Mouse (Mus musculus): ENCODE data around the gene Antxr2.

Antxr2 gene

DNA sequence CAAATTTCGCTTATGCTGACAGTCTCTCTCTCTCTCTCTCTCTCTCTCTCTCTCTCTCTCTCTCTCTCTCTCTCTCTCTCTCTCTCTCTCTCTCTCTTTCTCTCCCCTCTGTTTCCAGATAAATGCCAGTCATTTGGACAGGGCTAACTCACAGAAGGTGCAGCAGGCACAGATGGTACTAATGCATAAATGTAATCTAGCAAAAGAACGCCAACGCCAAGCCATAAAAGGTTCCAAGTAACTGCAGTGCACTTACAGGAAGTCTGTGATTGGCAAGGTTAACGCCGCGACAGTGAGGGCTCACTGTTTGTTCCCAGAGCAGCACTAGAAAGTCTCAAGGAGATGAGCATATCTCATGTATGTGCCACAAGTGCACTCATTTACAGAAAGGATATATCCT lies 123.4 kb downstream of the Antxr2 start:
- no peak for DNase-seq (ENCODE audit: low spot score)

DNA sequence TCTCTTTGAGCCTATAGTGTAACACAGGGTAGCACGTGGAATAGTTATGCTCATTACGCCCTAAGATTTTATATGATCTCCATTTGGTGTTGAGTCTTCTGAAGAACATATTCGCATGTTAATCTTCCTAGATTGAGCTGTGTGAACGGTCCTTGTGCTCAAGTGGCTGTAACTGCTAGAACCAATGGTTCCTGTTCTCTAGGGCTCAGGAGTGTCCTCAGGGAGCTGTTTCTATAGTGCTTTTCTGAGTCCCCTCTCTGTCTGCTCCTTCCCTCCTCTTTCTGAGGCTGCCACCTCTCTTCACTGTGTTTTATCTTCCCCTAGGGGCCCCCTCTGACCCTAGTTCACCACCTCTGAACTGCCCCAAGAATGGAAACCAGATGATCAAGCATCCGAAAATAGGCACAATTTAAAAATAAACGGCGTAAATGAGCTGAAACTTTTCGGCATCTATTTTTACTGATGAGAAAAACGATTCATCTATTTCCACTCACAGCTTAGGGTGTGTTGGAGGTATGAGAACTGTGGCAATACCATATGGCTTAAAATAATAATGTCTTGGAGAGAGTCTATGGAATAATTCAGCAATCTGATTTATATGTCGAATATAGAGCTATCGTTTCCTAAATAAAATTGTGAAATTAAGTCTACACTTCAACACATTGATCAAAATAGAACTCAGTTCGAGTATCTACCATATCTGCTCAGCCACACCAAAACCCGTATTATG lies 124.1 kb downstream of the Antxr2 start:
- no peak for DNase-seq (ENCODE audit: low spot score)

DNA sequence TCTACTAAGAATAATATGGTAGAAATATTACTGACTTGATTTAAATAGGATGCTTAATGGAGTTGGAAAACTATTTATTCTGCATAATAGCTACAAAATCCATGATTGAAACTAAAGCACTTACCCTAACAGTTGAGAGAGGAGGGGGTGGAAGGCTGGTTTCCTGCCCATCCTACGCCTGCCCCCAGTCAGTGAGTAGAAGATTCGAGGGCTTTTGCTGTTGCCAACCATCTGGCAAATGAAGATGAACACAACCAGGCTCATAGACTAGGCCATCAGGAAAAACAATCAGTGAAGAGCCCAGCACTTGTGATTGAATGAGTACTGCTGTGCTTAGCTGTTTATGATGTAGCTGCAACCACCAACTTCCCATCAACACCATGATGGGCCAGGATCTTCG lies 125.0 kb downstream of the Antxr2 start:
- DNase-seq (ENCODE audit: low spot score): no peak

DNA sequence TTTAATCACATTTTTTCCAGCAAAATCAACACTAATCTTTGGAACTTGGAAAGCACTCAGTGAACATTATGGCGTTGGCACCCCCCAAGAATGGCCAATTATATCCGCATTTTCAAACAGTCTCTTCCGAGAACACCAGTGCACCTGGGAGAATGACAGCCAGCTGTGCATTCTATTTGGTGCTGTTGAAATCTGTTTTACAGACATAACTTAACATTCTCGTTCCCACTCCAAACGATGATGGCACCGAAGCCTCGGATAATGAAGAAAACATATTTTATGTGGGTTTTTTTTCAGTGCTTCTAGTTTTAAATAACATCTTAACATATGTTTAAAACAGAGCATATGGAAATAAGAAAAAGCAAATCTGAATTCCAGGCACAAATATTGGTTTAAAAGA lies 129.7 kb downstream of the Antxr2 start:
- DNase-seq (ENCODE audit: low spot score): no peak

DNA sequence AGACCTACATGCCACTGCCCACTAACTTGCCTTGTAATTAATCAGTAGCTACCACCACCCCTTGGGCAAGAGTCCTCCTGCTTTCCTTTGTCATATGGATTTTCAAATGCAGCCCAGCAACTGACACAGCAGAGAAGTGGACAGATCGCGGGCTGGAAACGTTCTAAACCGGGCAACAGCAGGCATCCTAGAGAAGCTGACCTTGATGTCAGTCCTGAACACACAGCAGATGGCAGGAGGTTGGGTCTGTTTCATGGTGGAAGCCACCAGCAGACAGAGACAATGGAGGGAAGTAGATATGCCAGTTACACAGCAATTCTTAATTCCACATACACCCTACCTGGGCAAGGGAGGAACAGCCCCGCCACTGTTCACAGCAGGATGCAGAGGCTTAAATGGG lies 131.5 kb downstream of the Antxr2 start:
- DNase-seq (ENCODE audit: low spot score): no peak

DNA sequence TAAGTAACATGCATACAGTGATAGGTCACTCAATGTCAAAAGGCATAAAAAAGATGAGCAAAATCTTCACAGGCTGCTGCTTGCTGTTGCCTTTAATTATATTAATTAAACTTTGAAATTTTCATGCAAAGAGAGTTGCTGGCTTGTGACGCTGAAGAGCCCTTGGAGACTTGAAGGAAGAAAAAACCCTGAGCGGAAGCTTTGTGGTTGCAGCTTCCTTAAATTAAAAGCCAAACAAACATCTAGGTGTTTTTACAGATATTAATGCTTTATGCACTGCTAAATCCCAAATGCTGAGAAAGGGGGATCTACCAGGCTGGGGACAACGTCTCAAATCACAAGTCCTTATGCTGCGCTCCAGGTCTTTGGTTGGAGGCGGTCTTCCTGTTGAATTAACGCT lies 145.4 kb downstream of the Antxr2 start:
- no peak for DNase-seq (ENCODE audit: low spot score)

DNA sequence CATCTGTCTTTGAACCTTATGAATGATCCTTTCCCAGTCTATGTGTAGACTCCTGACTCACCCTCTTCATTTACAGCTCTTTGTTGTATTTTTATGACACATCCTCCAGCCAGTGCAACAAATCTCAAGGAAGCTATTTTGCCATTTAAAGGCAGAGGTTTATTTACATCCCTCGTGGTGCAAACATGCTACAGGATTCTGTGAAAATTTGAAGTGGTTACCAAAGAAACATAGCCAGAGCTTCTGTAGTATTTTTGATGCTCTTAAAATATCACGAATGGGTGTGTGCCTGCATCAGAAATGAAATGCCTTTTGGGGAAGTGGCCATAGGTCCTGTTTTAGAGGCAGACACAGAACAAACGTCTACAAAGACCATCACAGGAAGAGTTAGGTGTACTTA lies 146.7 kb downstream of the Antxr2 start:
- no peak for DNase-seq (ENCODE audit: low spot score)

DNA sequence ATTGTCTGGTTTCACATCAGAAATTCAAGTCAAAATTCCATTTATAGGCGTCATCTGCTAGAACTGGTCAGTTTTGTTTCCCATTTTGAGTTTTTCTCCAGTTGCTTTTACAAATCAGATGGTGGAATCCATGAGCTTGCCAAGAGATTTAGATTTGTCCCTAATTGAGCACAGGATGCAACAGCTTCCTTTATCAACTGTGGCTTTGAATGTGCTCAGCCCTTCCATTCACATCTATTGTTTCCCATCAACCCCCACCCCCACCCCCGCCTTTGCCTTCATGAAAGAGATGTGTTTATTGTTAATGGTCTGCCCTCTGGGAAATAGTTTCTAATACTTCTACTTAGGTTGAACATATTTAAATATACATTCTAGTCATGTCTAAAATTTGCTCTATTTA lies 149.4 kb downstream of the Antxr2 start:
- DNase-seq (ENCODE audit: low spot score): no peak

DNA sequence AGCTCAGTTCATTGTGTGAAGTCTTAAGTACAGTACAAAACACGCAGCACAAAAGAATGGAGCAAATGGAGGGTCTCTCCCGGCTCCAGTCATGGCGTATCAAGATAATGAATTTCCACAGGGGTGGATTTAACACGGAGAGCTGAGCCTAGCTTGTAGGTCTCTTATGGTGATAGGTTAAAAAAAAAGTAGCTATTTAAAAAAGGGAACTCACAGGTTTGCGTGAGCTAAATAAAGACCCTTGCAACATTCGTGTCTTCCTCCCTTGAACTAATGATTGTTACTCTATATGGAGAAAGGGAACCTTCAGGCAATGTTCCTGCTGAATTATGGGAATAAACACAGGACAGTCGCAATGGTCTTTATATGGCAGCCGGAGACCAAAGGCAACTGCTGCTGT lies 150.7 kb downstream of the Antxr2 start:
- DNase-seq (ENCODE audit: low spot score): no peak

DNA sequence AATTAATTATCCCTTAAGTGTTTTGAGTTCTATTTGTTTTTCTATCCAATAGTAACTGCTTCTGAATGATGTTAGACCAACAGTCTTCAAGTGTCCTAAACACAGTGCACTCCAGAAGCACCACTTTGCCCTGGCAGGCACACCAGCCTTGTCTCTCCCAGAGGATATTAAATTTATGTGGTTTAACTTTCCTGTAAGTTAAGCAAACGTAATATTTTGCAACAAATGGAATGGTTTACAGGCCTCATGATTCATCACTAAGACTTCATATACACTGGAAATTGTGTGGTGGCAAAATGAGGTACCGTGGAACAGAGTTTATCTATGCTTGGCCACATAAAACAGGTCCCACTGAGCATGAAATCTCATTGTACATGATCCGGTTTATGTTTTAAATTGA lies 152.0 kb downstream of the Antxr2 start:
- no peak for DNase-seq (ENCODE audit: low spot score)

DNA sequence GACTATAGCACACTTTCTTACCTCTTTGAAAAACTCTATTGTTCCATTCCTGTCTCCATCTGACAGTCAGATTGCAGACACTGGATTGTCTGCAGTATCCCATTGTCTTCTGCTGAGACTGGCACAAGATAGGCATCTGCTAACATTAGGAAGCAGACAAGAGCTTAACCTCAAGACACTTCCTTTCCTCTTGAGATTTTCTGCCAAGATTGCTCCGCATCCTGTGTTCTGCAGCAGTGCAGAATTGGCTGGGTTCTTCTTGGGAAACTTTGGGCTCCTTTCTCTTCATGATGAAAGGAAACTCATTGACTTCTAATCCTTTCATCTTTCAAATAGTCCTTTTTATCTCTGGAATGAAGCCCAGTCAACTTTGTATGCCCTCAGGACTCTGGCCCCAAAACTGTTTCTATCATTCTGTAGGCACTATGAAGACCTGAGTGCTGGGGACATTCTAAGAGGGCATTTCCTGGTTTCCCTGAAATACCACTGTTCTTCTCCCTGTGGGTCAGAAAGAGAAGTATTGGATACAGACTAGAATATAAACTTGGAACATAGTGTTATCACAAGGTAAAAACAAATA lies 152.5 kb downstream of the Antxr2 start:
- DNase-seq (ENCODE audit: low spot score): no peak

DNA sequence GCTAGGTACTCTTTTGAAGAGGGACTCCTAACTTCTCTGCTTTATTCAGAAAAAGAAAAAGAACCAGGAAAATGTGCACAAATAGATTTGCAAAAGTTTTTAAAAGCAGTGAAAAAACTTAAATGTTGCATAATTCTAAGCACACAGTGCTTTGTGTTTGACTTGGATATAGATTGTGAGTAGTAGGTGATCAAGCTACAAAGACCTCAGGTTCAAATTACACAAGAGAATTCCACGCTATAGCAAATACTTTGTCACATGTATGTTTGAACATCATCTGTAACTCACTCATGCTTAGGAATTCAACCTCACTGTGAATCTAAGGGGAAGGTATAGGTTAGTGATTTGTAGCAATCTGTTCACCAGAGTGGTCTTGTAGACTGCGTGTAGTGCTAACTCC lies 153.9 kb downstream of the Antxr2 start:
- no peak for DNase-seq (ENCODE audit: low spot score)

DNA sequence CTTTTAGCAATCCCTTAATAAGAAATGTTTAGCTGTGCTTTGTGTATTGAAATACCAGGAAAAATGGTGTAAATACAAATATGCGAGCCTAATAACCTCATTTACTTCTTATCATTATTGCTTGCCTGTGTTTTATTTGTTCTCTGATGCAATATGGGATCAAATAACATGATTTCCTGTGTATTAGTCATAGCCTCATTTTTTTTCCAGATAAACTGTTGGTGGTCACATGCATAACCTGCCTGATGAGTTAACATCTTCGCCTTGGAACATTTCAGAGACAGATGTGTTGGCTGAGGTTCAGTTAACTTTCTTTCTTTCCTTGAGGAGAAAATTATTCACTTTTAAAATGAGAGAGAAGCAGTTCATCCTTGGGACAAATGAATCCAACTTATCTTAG lies 162.9 kb downstream of the Antxr2 start:
- no peak for DNase-seq (ENCODE audit: low spot score)

DNA sequence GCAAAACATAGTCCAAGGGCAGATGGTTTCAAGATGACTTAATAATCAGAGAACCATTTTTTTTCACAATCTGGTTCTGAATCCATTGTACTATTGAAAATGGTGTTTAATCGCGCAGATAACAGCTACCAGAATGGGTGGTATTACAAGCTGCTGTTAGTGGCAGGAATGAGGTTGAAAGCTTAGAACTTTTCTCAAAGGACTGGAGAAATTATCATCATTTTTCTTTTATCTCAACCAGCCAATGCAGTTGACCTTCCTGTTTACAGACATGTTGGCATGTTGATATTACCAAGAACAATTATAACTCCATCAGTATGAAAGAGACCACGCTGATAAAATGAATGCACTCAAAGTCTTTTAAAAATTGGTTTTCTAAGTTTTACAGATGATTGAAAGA lies 163.9 kb downstream of the Antxr2 start:
- DNase-seq (ENCODE audit: low spot score): no peak

DNA sequence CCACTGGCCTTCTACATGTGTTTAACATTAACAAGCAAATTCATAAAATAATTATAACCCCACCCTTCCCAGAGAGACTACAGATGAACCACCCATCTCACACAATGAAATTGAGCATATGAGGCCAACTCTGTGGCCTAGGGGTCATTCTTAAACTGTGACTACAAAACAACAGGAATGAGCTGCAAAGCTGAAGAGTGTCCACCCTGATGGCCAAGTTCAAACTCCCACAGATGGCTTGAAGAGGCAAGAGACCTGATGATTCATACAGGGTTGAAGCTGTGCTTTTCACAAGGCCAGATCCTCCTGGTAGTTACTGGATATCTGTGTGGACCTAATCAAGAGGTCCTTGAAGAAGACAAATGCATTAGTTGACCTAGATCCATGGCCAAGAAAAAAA lies 173.7 kb downstream of the Antxr2 start:
- DNase-seq (ENCODE audit: low spot score): no peak

DNA sequence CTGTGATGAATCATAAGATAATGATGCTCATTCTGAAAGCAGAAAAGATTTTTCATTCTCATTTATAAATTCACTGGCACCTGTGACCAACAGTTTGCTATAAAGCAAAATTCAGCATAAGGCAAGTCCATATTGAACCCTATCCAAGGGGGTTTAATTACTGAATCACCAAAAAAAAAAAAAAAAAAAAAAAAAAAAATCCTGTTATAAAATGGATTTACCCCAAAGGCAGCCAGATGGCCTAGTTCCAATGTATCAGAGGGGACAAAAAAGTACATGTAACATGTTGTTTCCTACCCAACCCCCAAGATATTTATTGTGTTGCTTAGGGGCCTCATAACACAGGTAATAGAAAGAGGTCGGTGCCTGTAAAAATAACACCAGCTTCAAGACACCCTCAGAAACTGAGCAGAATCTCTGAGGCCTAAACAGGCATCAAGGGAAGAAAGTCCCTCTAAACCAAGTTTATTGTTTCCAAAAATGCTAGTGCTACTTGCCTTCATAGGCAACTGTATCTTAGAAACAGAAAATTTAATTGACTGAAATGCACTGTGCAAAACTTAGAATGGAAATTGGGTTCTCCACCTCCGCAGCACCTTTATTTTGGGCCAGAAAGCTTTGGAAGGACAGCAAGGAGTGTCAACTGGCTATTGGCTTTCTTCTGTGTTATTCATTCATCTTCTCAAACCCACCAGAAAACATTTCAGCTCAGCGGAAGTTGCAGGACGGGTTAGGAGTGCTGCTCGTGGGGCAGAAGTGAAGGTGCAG lies 178.7 kb downstream of the Antxr2 start:
- no peak for DNase-seq (ENCODE audit: low spot score)

DNA sequence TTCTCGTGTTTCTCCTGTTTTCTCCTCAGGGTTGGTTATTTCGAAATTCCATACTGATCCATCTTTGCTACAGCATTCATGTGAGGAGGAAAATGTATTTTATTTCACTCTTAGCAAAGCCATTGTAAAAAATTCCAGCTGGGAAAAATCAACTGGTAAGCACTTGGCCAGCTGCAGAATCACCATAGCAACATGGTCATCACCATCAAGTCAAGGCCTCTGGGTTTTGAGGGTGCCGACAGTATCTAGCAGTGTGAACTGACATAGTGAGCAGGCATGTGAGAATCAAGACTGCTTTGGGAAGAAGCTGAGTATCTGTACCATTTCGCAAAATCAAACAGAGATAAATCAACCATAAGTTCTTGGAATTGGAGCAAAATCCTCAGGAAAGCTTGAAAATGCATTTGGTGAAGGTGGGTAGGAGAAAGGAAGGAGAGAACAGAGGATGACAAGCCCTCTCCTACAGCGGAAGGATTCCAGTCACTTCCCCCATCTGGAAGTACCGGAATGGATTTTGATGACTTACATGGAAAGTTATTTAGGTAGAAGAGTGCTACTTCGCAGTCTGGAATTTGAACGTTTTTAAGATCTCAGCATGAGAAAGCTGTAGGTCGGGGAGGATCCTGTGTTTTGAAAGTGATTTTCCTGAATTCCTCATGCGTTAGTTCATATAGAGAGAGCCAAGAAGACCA lies 183.5 kb downstream of the Antxr2 start:
- DNase-seq (ENCODE audit: low spot score): no peak

DNA sequence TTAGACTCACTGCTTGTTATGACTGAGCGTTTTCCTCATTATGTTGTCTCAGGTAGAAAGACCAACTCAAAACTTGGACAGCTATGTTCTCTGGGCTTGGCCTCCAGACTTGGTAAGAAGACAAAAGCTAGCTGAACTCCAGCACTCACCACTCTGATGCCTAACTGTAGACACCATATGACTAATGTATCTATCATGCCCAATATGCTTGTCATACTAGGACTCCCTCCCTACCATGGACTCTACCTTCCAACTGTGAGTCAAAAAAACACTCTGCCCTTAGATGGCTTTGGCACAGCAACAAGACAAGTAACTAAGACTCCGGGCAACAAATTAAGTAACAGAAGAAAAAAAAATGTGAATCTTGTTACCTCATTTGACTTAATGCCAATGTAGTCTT lies 184.3 kb downstream of the Antxr2 start:
- no peak for DNase-seq (ENCODE audit: low spot score)

DNA sequence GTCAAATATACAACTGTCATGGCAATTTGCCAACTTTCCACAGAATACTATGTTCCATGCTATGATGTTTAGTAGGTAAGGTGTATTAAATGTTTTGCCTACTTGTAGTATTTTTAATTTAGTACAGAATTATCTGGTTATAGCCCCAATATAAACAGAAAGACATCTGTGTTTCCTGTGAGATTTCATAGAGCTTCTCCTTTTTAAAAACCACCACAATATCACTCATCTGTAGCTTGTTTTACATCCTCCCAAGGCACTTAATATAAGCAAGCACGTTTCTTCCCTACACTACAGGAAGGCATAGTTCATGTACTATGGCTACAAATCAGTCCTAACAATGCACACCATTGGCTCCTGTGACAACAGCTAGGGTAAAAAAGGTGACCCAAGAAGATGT lies 188.8 kb downstream of the Antxr2 start:
- no peak for DNase-seq (ENCODE audit: low spot score)

DNA sequence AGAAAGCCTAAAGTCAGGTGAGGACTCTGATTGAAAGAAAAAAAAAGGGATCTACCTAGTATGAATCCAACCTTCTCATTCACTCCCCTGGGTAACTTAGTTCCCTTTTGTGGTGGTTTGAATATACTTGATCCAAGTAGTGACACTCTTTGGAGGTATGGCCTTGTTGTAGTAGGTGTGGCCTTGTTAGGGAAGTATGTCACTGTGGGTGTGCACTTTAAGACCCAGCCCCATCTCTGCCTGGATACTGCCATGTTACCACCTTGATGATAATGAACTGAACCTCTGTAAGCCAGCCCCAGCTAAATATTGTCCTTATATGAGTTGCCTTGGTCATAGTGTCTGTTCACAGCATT lies 190.9 kb downstream of the Antxr2 start:
- DNase-seq (ENCODE audit: low spot score): no peak

DNA sequence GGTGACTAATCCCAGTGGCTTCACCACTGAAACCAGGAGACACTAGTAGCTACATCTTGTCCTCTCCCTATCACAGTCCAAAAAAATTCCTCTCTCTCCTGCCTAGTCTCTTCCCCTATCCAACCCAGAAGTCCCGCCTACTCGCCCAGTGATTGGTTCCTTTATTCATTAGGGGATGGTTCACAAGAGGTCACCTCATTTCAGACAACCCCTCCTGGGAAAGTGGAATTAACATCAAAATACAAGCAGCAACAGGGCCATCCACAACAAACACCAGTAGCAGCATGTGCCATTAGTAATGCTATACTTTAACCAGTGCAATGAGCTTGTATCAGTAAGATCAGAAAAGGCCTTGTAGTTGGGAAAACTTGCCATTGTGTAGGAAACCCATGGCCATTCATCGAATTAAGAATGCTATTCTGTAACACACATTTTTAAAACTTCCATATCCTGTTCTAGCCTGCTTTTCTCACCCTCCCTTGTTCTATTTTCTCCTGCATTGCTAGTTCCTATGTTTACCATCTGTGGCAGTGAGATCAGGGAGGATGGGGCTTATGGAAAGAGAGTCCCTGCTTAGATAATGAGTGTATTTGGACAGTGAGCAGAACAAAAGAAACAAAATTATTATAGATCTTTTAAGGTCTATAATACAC lies 191.4 kb downstream of the Antxr2 start:
- no peak for DNase-seq (ENCODE audit: low spot score)

DNA sequence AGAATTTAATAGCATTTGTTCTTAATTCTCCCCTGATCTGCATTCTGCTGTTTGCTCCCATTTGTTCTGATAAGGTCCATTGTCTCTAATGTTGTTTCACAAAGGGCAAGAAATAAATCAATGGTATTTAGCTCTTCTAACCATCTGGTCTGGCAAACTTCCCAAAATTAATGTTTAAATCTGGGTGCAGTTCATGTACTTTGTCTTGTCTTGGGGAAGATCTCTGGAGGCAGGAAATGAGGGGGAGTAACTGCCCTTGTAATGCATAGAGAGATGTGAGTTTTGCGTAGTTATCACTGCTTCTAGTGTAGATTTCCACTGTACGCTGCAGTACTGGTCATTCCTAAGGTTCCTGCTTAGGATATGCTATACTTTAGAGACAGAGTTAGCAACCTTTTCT lies 193.5 kb downstream of the Antxr2 start:
- no peak for DNase-seq (ENCODE audit: low spot score)

DNA sequence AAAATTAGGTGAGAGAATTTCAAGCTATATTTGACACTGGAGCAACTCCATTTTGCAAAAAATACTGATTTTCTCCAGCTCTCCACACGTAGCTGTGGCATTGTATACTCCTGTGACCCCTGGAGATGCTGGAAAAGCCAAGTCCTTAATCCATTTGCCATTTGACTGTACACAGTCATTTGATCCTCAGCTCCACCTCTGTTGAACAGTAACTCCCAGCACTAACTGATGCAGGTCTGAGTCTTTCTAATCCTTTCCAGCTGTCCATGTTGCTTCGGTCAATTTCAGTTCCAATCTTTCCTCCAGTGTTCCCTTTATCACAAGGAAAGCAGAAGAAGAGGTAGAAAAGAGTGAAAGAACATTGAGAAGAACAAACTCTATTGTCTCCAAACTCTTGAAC lies 195.4 kb downstream of the Antxr2 start:
- no peak for DNase-seq (ENCODE audit: low spot score)

Measured in c-Kit-positive CD71-positive TER-119-positive erythroid progenitor cells, embryonic 14.5 days (primary cell).